Mouse (Mus musculus) forebrain, embryonic 13.5 days (tissue): ENCODE results near the gene Spop. TPM values are rescaled to one million over a fixed set of nuclear protein-coding genes. Genes with fewer than 3 reads are reported as not detected.
"Not testable (repeated sequence)": the region's sequence is repeated elsewhere in the genome, so short reads cannot be mapped to it uniquely, and the experiment has no call there.

Source experiments
- ATAC-seq: fragments of 200-750 bp; cut with Nextera tagmentation; 2 replicates; pipeline ENCODE4 v1.8.0; 2017
- H3K27ac ChIP-seq: fragments of 300-500 bp; sonication (generic); 2 replicates; pipeline ENCODE4 v1.5.1; 2015; ENCODE audit warnings: inconsistent platforms, mild to moderate bottlenecking, moderate library complexity
- H3K27me3 ChIP-seq: fragments of 300-500 bp; sonication (generic); 2 replicates; pipeline ENCODE4 v1.6.1; 2015; ENCODE audit warnings: mild to moderate bottlenecking, inconsistent platforms
- H3K36me3 ChIP-seq: fragments of 300-500 bp; sonication (generic); 2 replicates; pipeline ENCODE4 v1.6.1; 2015; ENCODE audit warnings: mild to moderate bottlenecking, inconsistent platforms; ENCODE audit not compliant: poor library complexity, severe bottlenecking
- H3K4me1 ChIP-seq: fragments of 300-500 bp; sonication (generic); 2 replicates; pipeline ENCODE4 v1.6.1; 2015; ENCODE audit warnings: inconsistent platforms
- H3K4me2 ChIP-seq: fragments of 300-500 bp; sonication (generic); 2 replicates; pipeline ENCODE4 v1.6.1; 2015; ENCODE audit warnings: inconsistent platforms, mild to moderate bottlenecking, moderate library complexity
- H3K4me3 ChIP-seq: fragments of 300-500 bp; sonication (generic); 2 replicates; pipeline ENCODE4 v1.5.1; 2015; ENCODE audit warnings: mild to moderate bottlenecking, inconsistent platforms
- H3K9ac ChIP-seq: fragments of 300-500 bp; sonication (generic); 2 replicates; pipeline ENCODE4 v1.6.1; 2015; ENCODE audit warnings: mild to moderate bottlenecking, inconsistent platforms
- H3K9me3 ChIP-seq: fragments of 300-500 bp; sonication (generic); replicated peaks from 2 replicates; pipeline ENCODE4 v1.6.1; 2016; ENCODE audit warnings: inconsistent platforms
- WGBS: fragments of 180-500 bp; shearing (Covaris S2); methylation state at CpG from one replicate; pipeline ENCODE4 v1.1.7; 2015; 5-methylcytosine and 5-hydroxymethylcytosine counted together
- polyA plus RNA-seq: library from polyadenylated mRNA; unstranded; fragments of >200 nt; fragmentation: Nextera tagmentation; extraction: Ambion mirVana; gene quantifications from 2 replicates; pipeline ENCODE4 v1.2.1, GENCODE M21; 2015

Spop gene
- polyA plus RNA-seq, 1 experiment from 2014 or later, result 178 TPM

GRCm38 (mm10) chr11:95406398-95406797 is 7.5 kb upstream of the Spop start:
- not testable (repeated sequence) for H3K36me3 ChIP-seq, H3K27me3 ChIP-seq, H3K9ac ChIP-seq, H3K9me3 ChIP-seq, ATAC-seq, H3K27ac ChIP-seq, H3K4me1 ChIP-seq, H3K4me3 ChIP-seq, H3K4me2 ChIP-seq
- WGBS, result 94% methylated on average over 5 of the region's 5 CpGs

- Histone ChIP-seq H3K27ac (no peak overlapping the region), H3K27me3 (0 out of 2 replicates have a peak, but pooled peaks cover 2% of the 10 kb centered on the region), H3K9ac (no peak overlapping the region), H3K9me3 (no peaks in the 10 kb centered on the region), H3K4me1 (peaks cover 7% of the 10 kb centered on the region), H3K4me2 (no peak overlapping the region), H3K4me3 (no peak overlapping the region), H3K36me3 (no peaks in the 10 kb centered on the region)
- 88% methylated on average over 10 of the region's 10 CpGs for WGBS
- no peak for ATAC-seq
These were observed 4.3 kb upstream of the Spop start for GRCm38 (mm10) chr11:95409450-95410112.

GRCm38 (mm10) chr11:95411453-95412013 is 2.3 kb upstream of the Spop start:
- WGBS, result 51% methylated on average over 6 of the region's 6 CpGs
- H3K4me1 ChIP-seq, result peaks cover 23% of the 10 kb centered on the region
- 0 out of 2 replicates have a peak, but pooled peaks cover 2% of the 10 kb centered on the region for H3K27me3 ChIP-seq
- no peak overlapping the region for H3K9ac ChIP-seq
- no peak for ATAC-seq
- H3K4me2 ChIP-seq, result no peak overlapping the region
- no peak overlapping the region for H3K27ac ChIP-seq
- H3K36me3 ChIP-seq, result no peaks in the 10 kb centered on the region
- H3K4me3 ChIP-seq, result no peak overlapping the region
- H3K9me3 ChIP-seq, result no peaks in the 10 kb centered on the region

- no peak overlapping the region for H3K27ac ChIP-seq
- no peak for ATAC-seq
- H3K4me2 ChIP-seq, result no peak overlapping the region
- no peak overlapping the region for H3K4me3 ChIP-seq
- H3K9me3 ChIP-seq, result no peaks in the 10 kb centered on the region
- H3K27me3 ChIP-seq, result 0 out of 2 replicates have a peak, but pooled peaks cover 2% of the 10 kb centered on the region
- WGBS, result 85% methylated on average over 3 of the region's 3 CpGs
- peaks cover 33% of the 10 kb centered on the region for H3K4me1 ChIP-seq
- no peaks in the 10 kb centered on the region for H3K36me3 ChIP-seq
- no peak overlapping the region for H3K9ac ChIP-seq
These were observed 1.3 kb upstream of the Spop start for GRCm38 (mm10) chr11:95412615-95413014.

GRCm38 (mm10) chr11:95414536-95415161 is 769 bp downstream of the Spop start:
- H3K4me3 ChIP-seq, result peak overlapping the region; percentile 60
- H3K9ac ChIP-seq, result peak overlapping the region; percentile 79
- H3K36me3 ChIP-seq, result peaks cover 5% of the 10 kb centered on the region; the same call in 1 of the 2 replicates
- H3K27ac ChIP-seq, result peak overlapping the region; percentile 94
- no peaks in the 10 kb centered on the region for H3K9me3 ChIP-seq
- peak overlapping the region; percentile 78 for H3K4me2 ChIP-seq
- H3K4me1 ChIP-seq, result peaks cover 35% of the 10 kb centered on the region
- WGBS, result under 1% methylated on average over 28 of the region's 28 CpGs
- ATAC-seq, result peak; percentile 91
- 0 out of 2 replicates have a peak, but pooled peaks cover 2% of the 10 kb centered on the region for H3K27me3 ChIP-seq

- ATAC-seq, result no peak
- H3K4me1 ChIP-seq, result peaks cover 35% of the 10 kb centered on the region
- no peaks in the 10 kb centered on the region for H3K9me3 ChIP-seq
- peaks cover 8% of the 10 kb centered on the region for H3K36me3 ChIP-seq
- H3K27ac ChIP-seq, result peak overlapping the region; percentile 94; the same call in 1 of the 2 replicates
- no peak overlapping the region; the same call in 1 of the 2 replicates for H3K9ac ChIP-seq
- 0 out of 2 replicates have a peak, but pooled peaks cover 2% of the 10 kb centered on the region for H3K27me3 ChIP-seq
- peak overlapping the region; percentile 78 for H3K4me2 ChIP-seq
- peak overlapping the region; percentile 60 for H3K4me3 ChIP-seq
These were observed 2.1 kb downstream of the Spop start for GRCm38 (mm10) chr11:95415931-95416330.

- Histone ChIP-seq H3K27me3 (0 out of 2 replicates have a peak, but pooled peaks cover 2% of the 10 kb centered on the region), H3K9ac (no peak overlapping the region), H3K4me3 (no peak overlapping the region), H3K4me2 (0 out of 2 replicates have a peak overlapping the region, but pooled peaks have one; percentile 12), H3K27ac (no peak overlapping the region), H3K9me3 (no peaks in the 10 kb centered on the region), H3K4me1 (peaks cover 28% of the 10 kb centered on the region), H3K36me3 (peaks cover 8% of the 10 kb centered on the region)
- 88% methylated on average over 5 of the region's 5 CpGs for WGBS
- no peak for ATAC-seq
These were observed 3.5 kb downstream of the Spop start for GRCm38 (mm10) chr11:95417341-95417740.

GRCm38 (mm10) chr11:95420880-95421435 is 7.1 kb downstream of the Spop start:
- Histone ChIP-seq H3K4me2 (no peak overlapping the region), H3K27ac (no peak overlapping the region), H3K9ac (no peak overlapping the region), H3K9me3 (no peaks in the 10 kb centered on the region), H3K27me3 (no peaks in the 10 kb centered on the region), H3K4me3 (no peak overlapping the region), H3K36me3 (peaks cover 10% of the 10 kb centered on the region), H3K4me1 (peaks cover 17% of the 10 kb centered on the region)
- 77% methylated on average over 2 of the region's 2 CpGs for WGBS
- ATAC-seq, result no peak

GRCm38 (mm10) chr11:95423505-95423904 is 9.6 kb downstream of the Spop start:
- Histone ChIP-seq H3K4me3 (no peak overlapping the region), H3K4me1 (no peaks in the 10 kb centered on the region), H3K27me3 (no peaks in the 10 kb centered on the region), H3K9me3 (no peaks in the 10 kb centered on the region), H3K9ac (no peak overlapping the region), H3K4me2 (no peak overlapping the region), H3K36me3 (peaks cover 7% of the 10 kb centered on the region; the same call in 1 of the 2 replicates), H3K27ac (no peak overlapping the region)
- WGBS, result 85% methylated on average over 3 of the region's 3 CpGs
- ATAC-seq, result no peak

GRCm38 (mm10) chr11:95431344-95431743 is 17.5 kb downstream of the Spop start:
- H3K9me3 ChIP-seq, result no peaks in the 10 kb centered on the region
- no peak overlapping the region for H3K27ac ChIP-seq
- H3K27me3 ChIP-seq, result no peaks in the 10 kb centered on the region
- no peaks in the 10 kb centered on the region for H3K4me1 ChIP-seq
- H3K4me3 ChIP-seq, result no peak overlapping the region
- 0 out of 2 replicates have a peak, but pooled peaks cover 4% of the 10 kb centered on the region for H3K36me3 ChIP-seq
- ATAC-seq, result no peak
- H3K4me2 ChIP-seq, result no peak overlapping the region
- no peak overlapping the region for H3K9ac ChIP-seq
- WGBS, result 88% methylated on average over 2 of the region's 2 CpGs

- Histone ChIP-seq H3K4me1 (no peaks in the 10 kb centered on the region), H3K9ac (no peak overlapping the region), H3K4me2 (no peak overlapping the region), H3K4me3 (no peak overlapping the region), H3K36me3 (0 out of 2 replicates have a peak, but pooled peaks cover 4% of the 10 kb centered on the region), H3K27me3 (no peaks in the 10 kb centered on the region), H3K9me3 (no peaks in the 10 kb centered on the region), H3K27ac (no peak overlapping the region)
- ATAC-seq, result no peak
- WGBS, result 84% methylated on average over 2 of the region's 2 CpGs
These were observed 18.3 kb downstream of the Spop start for GRCm38 (mm10) chr11:95432194-95432593.

GRCm38 (mm10) chr11:95445371-95445770 is 31.5 kb downstream of the Spop start:
- no peak overlapping the region for H3K9ac ChIP-seq
- peaks cover 12% of the 10 kb centered on the region for H3K4me1 ChIP-seq
- no peaks in the 10 kb centered on the region for H3K27me3 ChIP-seq
- ATAC-seq, result no peak
- no peak overlapping the region for H3K4me2 ChIP-seq
- 12% methylated on average over 2 of the region's 2 CpGs for WGBS
- no peak overlapping the region for H3K27ac ChIP-seq
- no peak overlapping the region for H3K4me3 ChIP-seq
- H3K9me3 ChIP-seq, result no peaks in the 10 kb centered on the region
- 0 out of 2 replicates have a peak, but pooled peaks cover 3% of the 10 kb centered on the region for H3K36me3 ChIP-seq
